Mouse (Mus musculus) brain, adult 2 months (tissue): ENCODE measurements at regions not wholly inside any gene's neighbourhood (a gene's known extent, or its start where the extent isn't known, plus 50 kb on each side); places are given as distances from the start of the nearest gene placed in this dataset.

Source experiments
- DNase-seq: peaks from one replicate; pipeline ENCODE4 v3.0.0; 2011; ENCODE audit warnings: low read depth, low spot score

GRCm38 (mm10) chr5:24237201-24237600, 72.4 kb downstream of the Nupl2 start:
- DNase-seq: peak; percentile 25

GRCm38 (mm10) chr5:24239006-24239405, 74.2 kb downstream of the Nupl2 start:
- DNase-seq: no peak

- no peak for DNase-seq
Observed at GRCm38 (mm10) chr5:24244211-24244610, 79.4 kb downstream of the Nupl2 start.

GRCm38 (mm10) chr5:24255421-24255820, 90.7 kb downstream of the Nupl2 start:
- no peak for DNase-seq

- DNase-seq: peak; percentile 83
Observed at GRCm38 (mm10) chr5:24261098-24261497, 90.3 kb downstream of the Kcnh2 start.

GRCm38 (mm10) chr5:24262146-24262545, 89.3 kb downstream of the Kcnh2 start:
- DNase-seq: no peak

- no peak for DNase-seq
Observed at GRCm38 (mm10) chr5:24264151-24264550, 87.3 kb downstream of the Kcnh2 start.

GRCm38 (mm10) chr5:24265431-24265830, 86.0 kb downstream of the Kcnh2 start:
- no peak for DNase-seq

- peak; percentile 93 for DNase-seq
Observed at GRCm38 (mm10) chr5:24266344-24267295, 84.8 kb downstream of the Kcnh2 start.
